Mouse (Mus musculus) layer of hippocampus, adult 6 months (tissue): Measurements from ENCODE around the gene Bpifb9a. TPM values are rescaled to one million over a fixed set of nuclear protein-coding genes. Genes with fewer than 3 reads are reported as not detected.

Experiments used
- long read RNA-seq, 2 experiments: library from polyadenylated mRNA; unstranded; transcript quantifications; one replicate each; pipeline ENCODE4 v2.0.0; 2019 to 2020
- polyA plus RNA-seq: library from polyadenylated mRNA; unstranded; fragments of <200 nt; fragmentation: Nextera tagmentation; gene quantifications from 2 replicates; pipeline ENCODE4 v1.2.3, GENCODE M21; 2021

Gene Bpifb9a
- polyA plus RNA-seq = not detected in 2 replicates
- long read RNA-seq, experiment 1 = 0 reads
- long read RNA-seq, experiment 2 = 0 reads

GRCm38 (mm10) chr2:154257554-154257953 is at the start of gene Bpifb9a:
Gene Bpifb9a (plus strand): TSS chr2:154257854.

GRCm38 (mm10) chr2:154223265-154223916 is 34.3 kb upstream of the Bpifb9a start, which contains the start of gene Bpifb5:
Gene Bpifb5 (plus strand): TSS chr2:154223742.

GRCm38 (mm10) chr2:154306927-154307326 is 49.3 kb downstream of the Bpifb9a start, which contains the start of gene Bpifb9b:
Gene Bpifb9b (plus strand): TSS chr2:154307227.

Other genes starting within 250 kb of the Bpifb9a start
- not detected in 2 replicates for gene Bpifa2, start 249.6 kb upstream of the Bpifb9a start, polyA plus RNA-seq
- not detected in 2 replicates for gene Bpifa3, start 127.5 kb upstream of the Bpifb9a start, polyA plus RNA-seq
- gene Bpifa1, start 115.0 kb upstream of the Bpifb9a start, polyA plus RNA-seq = 0.13 TPM in 1 of 2 replicates, not detected in the other
- gene Bpifa5, start 95.2 kb upstream of the Bpifb9a start, polyA plus RNA-seq = 0.13 TPM in 1 of 2 replicates, not detected in the other
- 0.19 and 0.25 TPM in 2 replicates for gene Bpifb1, start 67.0 kb upstream of the Bpifb9a start, polyA plus RNA-seq
- 0.09 TPM in 1 of 2 replicates, not detected in the other for gene Bpifb5, start 34.1 kb upstream of the Bpifb9a start, polyA plus RNA-seq
- not detected in 2 replicates for gene Bpifb9b, start 49.4 kb downstream of the Bpifb9a start, polyA plus RNA-seq
- 7.7 and 8.4 TPM in 2 replicates for gene Cdk5rap1, start 115.2 kb downstream of the Bpifb9a start, polyA plus RNA-seq
- 14.7 and 15.8 TPM in 2 replicates for gene Snta1, start 150.2 kb downstream of the Bpifb9a start, polyA plus RNA-seq
- gene Cbfa2t2, start 178.6 kb downstream of the Bpifb9a start, polyA plus RNA-seq = 33.8 and 49.0 TPM in 2 replicates